Mouse (Mus musculus) lung, embryonic 14.5 days (tissue): ENCODE measurements around the gene Sox6. TPM values are rescaled to one million over a fixed set of nuclear protein-coding genes. Genes with fewer than 3 reads are reported as not detected.

ENCODE experiments used
- ATAC-seq: fragments of 200-750 bp; cut with Nextera tagmentation; 2 replicates; pipeline ENCODE4 v1.8.0; 2017; ENCODE audit warnings: mild to moderate bottlenecking, moderate TSS enrichment, moderate library complexity; ENCODE audit not compliant: insufficient read depth
- DNase-seq: peaks from one replicate; pipeline ENCODE4 v3.0.0-alpha.2; 2015
- H3K27ac ChIP-seq: fragments of 300-500 bp; sonication (generic); 2 replicates; pipeline ENCODE4 v1.5.1; 2014; ENCODE audit warnings: low read depth, mild to moderate bottlenecking, moderate library complexity
- H3K27me3 ChIP-seq: fragments of 300-500 bp; sonication (generic); 2 replicates; pipeline ENCODE4 v1.6.1; 2014; ENCODE audit warnings: low read length, control low read depth; ENCODE audit not compliant: insufficient read depth
- H3K36me3 ChIP-seq: fragments of 300-500 bp; sonication (generic); 2 replicates; pipeline ENCODE4 v1.6.1; 2014; ENCODE audit warnings: control low read depth; ENCODE audit not compliant: insufficient read depth
- H3K4me1 ChIP-seq: fragments of 300-500 bp; sonication (generic); 2 replicates; pipeline ENCODE4 v1.6.1; 2014; ENCODE audit warnings: antibody characterized with exemption, control low read depth; ENCODE audit not compliant: insufficient read depth
- H3K4me2 ChIP-seq: fragments of 300-500 bp; sonication (generic); 2 replicates; pipeline ENCODE4 v1.6.1; 2014; ENCODE audit warnings: mild to moderate bottlenecking
- H3K4me3 ChIP-seq: fragments of 300-500 bp; sonication (generic); 2 replicates; pipeline ENCODE4 v1.5.1; 2014; ENCODE audit warnings: low read depth, low read length
- H3K9ac ChIP-seq: fragments of 300-500 bp; sonication (generic); 2 replicates; pipeline ENCODE4 v1.6.1; 2014
- H3K9me3 ChIP-seq: fragments of 300-500 bp; sonication (generic); 2 replicates; pipeline ENCODE4 v1.6.1; 2016; ENCODE audit warnings: low read depth, low read length, control low read depth
- CTCF ChIP-seq: IDR thresholded peaks from 2 replicates; pipeline ENCODE4 v1.5.1; 2016; ENCODE audit warnings: antibody characterized with exemption, low read depth
- WGBS: fragments of 180-500 bp; shearing (Covaris S2); extraction: QIAGEN DNeasy Blood & Tissue Kit; methylation state at CpG from one replicate; pipeline ENCODE4 v1.1.7; 2014; 5-methylcytosine and 5-hydroxymethylcytosine counted together
- polyA plus RNA-seq: library from polyadenylated mRNA; unstranded; fragments of >200 nt; fragmentation: Nextera tagmentation; extraction: Ambion mirVana; gene quantifications from 2 replicates; pipeline ENCODE4 v1.2.1, GENCODE M21; 2014

Sox6 gene
- polyA plus RNA-seq, 1 experiment from 2014 or later = 22.0 TPM

DNA sequence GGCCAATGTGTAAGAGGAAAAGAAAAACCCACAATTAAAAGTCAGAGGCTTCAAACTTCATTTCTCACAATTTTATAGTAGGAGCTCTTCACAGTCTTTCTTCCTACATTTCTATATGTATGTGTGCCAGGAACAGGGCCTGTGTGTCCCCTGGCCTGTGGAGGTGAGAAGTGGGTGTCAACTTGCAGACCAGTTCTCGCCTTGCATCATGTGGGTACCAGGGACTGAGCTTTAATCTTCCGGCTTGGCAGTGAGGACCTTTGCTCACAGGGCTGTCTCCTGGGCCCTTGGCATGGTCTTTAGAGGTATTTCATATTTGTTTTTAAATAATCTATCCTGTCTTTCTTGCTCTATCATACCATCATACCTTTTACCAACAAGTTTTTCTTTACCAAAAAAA, 311.8 kb downstream of the Sox6 start:
- no peak overlapping the region for H3K9ac ChIP-seq
- H3K27me3 ChIP-seq = no peaks in the 10 kb centered on the region
- TF ChIP-seq CTCF = no peak
- no peaks in the 10 kb centered on the region; the same call in 1 of the 2 replicates for H3K4me1 ChIP-seq
- no peak overlapping the region for H3K27ac ChIP-seq
- H3K4me2 ChIP-seq = no peak overlapping the region
- no peaks in the 10 kb centered on the region for H3K9me3 ChIP-seq
- no peak overlapping the region for H3K4me3 ChIP-seq
- 79% methylated on average over 2 of the region's 2 CpGs for WGBS
- DNase-seq (no peak), ATAC-seq (no peak)
- H3K36me3 ChIP-seq = no peaks in the 10 kb centered on the region

DNA sequence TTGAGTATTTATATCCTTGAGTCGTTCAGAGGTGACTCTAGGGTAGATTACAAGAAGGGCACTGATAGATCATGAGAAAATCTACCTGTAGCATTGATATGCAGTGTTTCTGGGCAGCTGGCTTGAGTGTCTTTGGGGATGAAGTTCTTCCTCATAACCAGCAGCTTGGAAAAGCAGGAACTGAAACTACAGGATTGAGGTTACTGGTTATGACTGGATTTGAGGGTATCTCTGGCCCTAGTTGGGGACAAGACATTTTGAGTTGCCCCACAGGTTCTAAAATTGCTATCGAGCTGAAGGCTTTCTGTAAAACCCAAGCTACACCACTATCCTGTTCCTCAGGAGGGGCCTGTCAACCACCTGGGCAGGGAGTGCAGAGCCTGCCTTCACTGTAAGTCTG, 314.2 kb downstream of the Sox6 start:
- Histone ChIP-seq H3K4me1 (no peaks in the 10 kb centered on the region; the same call in 1 of the 2 replicates), H3K4me2 (no peak overlapping the region), H3K27ac (no peak overlapping the region), H3K27me3 (no peaks in the 10 kb centered on the region), H3K9ac (no peak overlapping the region), H3K4me3 (no peak overlapping the region), H3K9me3 (no peaks in the 10 kb centered on the region), H3K36me3 (no peaks in the 10 kb centered on the region)
- no peak for DNase-seq
- 78% methylated on average over 2 of the region's 2 CpGs for WGBS
- no peak for TF ChIP-seq CTCF
- no peak for ATAC-seq

DNA sequence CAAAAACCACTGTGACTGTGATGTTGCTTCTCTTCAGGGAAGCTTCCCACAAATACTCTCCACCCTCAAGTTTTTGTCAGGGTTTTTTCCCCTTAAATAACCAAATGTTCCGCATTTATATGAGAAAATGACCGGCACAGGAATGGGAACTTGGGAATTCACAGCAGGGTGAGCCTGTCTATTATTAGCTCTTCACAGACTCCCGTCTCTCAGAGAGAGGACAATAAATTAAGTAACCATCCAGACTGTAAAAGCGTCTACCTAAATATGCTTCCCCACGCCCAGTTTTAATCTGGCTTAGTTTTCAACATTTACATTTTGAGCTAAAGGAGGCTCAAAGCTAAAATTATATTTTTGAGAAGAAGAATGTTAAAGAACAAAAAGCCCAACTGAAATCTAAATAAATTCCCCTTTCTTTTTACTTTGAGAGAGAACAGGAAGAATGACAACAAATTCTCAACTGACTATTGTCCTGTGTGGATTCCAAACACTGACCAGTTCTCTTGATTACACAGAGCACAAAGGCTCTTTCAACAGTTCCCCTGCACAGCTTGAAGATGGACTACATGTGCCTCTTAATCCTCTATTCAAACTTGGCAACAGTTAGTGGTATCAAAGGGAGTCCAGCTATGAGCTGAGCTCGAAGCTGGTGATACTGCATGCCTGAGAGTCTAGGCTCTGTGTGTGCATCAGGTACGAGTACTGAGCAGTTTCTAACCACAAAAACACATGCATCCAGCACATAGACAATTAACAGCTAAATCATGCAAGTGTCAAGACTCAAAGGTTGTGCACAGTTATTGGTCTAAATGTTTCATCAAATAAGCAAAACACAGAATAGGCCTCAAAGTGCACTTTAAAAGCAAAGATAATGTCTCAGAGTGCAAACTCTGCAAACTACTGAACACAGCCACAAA, 316.7 kb downstream of the Sox6 start:
- H3K4me3 ChIP-seq = no peak overlapping the region
- no peaks in the 10 kb centered on the region for H3K36me3 ChIP-seq
- peak overlapping the region; percentile 24; the same call in 1 of the 2 replicates for H3K27ac ChIP-seq
- TF ChIP-seq CTCF = no peak
- H3K4me2 ChIP-seq = no peak overlapping the region
- no peaks in the 10 kb centered on the region; the same call in 1 of the 2 replicates for H3K4me1 ChIP-seq
- no peak for ATAC-seq
- no peaks in the 10 kb centered on the region for H3K27me3 ChIP-seq
- 41% methylated on average over 7 of the region's 7 CpGs for WGBS
- H3K9ac ChIP-seq = no peak overlapping the region
- no peaks in the 10 kb centered on the region for H3K9me3 ChIP-seq
- no peak for DNase-seq

DNA sequence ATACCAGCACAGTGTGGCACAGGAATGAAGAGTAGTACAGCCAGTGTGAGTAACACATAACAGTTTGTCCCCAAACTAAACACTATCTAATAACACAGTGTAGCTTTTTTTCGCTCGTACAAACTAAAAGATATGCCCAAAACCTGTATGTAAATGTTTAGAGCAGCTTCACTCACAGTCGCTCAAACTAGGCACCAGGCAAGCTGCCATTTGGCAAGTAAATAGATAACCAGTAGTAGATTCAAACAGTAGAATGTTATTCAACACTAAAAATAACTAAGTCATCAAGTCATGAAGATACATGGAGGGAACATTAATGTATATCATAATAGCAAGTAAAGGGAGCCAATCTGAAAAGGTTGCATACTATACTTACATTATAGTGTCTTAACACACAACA, 318.8 kb downstream of the Sox6 start:
- no peak overlapping the region for H3K4me2 ChIP-seq
- no peaks in the 10 kb centered on the region for H3K9me3 ChIP-seq
- H3K4me3 ChIP-seq = no peak overlapping the region
- H3K27me3 ChIP-seq = no peaks in the 10 kb centered on the region
- no peaks in the 10 kb centered on the region; the same call in 1 of the 2 replicates for H3K4me1 ChIP-seq
- WGBS = 84% methylated on average over 3 of the region's 3 CpGs
- ATAC-seq (no peak), DNase-seq (no peak)
- H3K27ac ChIP-seq = no peak overlapping the region
- H3K36me3 ChIP-seq = no peaks in the 10 kb centered on the region
- TF ChIP-seq CTCF = no peak
- H3K9ac ChIP-seq = no peak overlapping the region

DNA sequence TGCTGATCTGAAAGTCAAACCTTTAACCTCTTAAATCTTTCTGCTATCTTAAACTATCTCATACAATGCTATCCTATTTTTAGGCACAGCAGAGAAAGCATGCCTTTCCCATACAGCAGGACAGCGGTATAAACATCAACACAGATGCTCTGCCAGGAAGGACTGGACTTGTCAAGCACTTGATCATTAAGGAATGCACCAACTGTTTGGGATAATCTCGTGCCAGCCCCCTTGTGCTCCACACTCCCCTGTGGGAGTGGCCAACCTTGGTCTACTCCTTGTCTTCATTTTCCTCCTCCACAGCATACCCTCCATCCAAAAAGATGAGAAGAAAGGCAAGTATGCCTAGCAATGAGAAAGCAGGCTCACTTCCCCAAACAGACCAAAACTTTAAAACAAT, 332.5 kb downstream of the Sox6 start:
- no peak overlapping the region for H3K27ac ChIP-seq
- H3K36me3 ChIP-seq = no peaks in the 10 kb centered on the region
- no peak overlapping the region for H3K9ac ChIP-seq
- peak; percentile 73 for ATAC-seq
- peak; percentile 52 for DNase-seq
- no peaks in the 10 kb centered on the region for H3K9me3 ChIP-seq
- H3K27me3 ChIP-seq = no peaks in the 10 kb centered on the region
- H3K4me2 ChIP-seq = no peak overlapping the region
- WGBS = 12% methylated on average over 2 of the region's 2 CpGs
- H3K4me3 ChIP-seq = no peak overlapping the region
- TF ChIP-seq CTCF = no peak
- H3K4me1 ChIP-seq = 0 out of 2 replicates have a peak, but pooled peaks cover 3% of the 10 kb centered on the region

DNA sequence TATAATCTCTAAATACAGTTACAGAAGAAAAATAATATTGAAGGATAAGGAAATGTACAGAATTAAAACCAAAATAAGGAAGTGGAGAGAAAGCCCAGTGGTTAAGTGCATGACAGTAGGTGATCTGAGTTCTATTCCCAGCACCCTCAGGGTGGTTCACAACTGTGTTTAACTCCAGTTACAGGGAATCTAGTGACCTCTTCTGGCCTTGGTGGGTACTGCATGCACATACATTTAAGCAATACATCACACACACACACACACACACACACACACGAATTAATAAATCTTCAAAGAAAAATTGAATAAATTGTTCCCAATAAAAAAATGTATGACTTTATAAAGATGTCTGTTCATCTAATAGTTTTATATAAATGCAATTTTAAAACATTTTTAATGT, 340.5 kb downstream of the Sox6 start:
- WGBS = 83% methylated on average over 1 of the region's 1 CpGs
- Histone ChIP-seq H3K27ac (no peak overlapping the region), H3K4me3 (no peak overlapping the region), H3K4me1 (no peaks in the 10 kb centered on the region), H3K27me3 (no peaks in the 10 kb centered on the region), H3K4me2 (no peak overlapping the region), H3K9me3 (no peaks in the 10 kb centered on the region), H3K36me3 (no peaks in the 10 kb centered on the region), H3K9ac (no peak overlapping the region)
- peak; percentile 22 for DNase-seq
- TF ChIP-seq CTCF = peak; percentile 45
- no peak for ATAC-seq

DNA sequence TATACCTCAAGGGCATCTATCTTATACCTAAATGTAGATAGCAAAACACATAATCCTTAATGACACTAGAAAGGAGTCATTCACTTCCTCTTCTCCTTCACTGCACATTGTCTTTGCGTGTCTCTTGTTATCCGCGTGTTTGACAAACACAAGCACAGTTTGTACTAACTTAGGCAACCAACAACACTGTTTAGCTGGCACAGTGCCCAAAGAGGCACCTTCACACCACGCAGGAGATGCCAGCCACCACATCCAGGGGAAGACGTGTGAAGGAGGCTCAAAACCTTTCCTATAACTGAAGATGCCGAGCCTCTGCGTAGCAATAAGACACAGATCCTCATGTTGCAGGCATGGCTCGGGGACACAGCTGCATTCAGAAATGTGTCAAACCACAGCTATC, 345.4 kb downstream of the Sox6 start:
- Histone ChIP-seq H3K36me3 (no peaks in the 10 kb centered on the region), H3K27ac (no peak overlapping the region), H3K9ac (no peak overlapping the region), H3K4me2 (no peak overlapping the region), H3K4me1 (no peaks in the 10 kb centered on the region), H3K27me3 (no peaks in the 10 kb centered on the region), H3K9me3 (no peaks in the 10 kb centered on the region), H3K4me3 (no peak overlapping the region)
- 66% methylated on average over 8 of the region's 8 CpGs for WGBS
- no peak for DNase-seq
- no peak for ATAC-seq
- no peak for TF ChIP-seq CTCF
